ENCODE assay signal across 24 mouse cellular contexts in the genomic region with DNA sequence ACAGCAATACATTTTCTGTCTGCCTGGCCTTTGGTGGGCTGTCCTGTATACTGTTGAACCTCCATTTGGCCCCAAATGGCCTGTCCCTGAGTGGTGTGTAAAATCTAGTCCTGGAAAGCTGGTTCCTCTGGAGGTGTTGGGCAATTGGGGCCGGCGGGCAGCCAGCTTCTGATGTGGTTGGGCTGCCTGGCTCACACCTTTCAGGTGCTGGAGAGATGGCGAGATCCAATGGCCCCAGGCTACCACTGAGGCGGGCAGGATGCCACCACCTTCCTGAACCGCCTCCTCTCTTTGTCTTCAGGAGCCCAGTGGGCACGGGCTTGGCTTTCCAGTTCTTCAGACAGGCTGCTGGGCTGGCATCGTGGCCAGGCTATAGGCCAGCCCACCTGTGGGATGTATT.
"Had no signal": no experiment of that assay in that cellular context is flagged by ENCODE, and none has a peak within 500 bp of the region (broad histone marks: within the 10 kb centered on the region; RNA-seq: fewer than 3 reads in every experiment).

No protein-coding gene starts in this region.

- H3K9ac ChIP-seq: heart, embryonic 12.5 days; hindbrain, embryonic 13.5 days; hindbrain, embryonic 15.5 days; kidney, embryonic 15.5 days; limb, embryonic 13.5 days; limb, embryonic 15.5 days; liver, embryonic 12.5 days had no signal

- H3K27ac ChIP-seq: gastrocnemius, adult 2 months; heart, embryonic 10.5 days; hindbrain, embryonic 13.5 days; hindbrain, embryonic 15.5 days; hindbrain, postnatal 0 days; kidney, embryonic 15.5 days; kidney, postnatal 0 days; limb, embryonic 13.5 days; limb, embryonic 15.5 days; liver, embryonic 12.5 days had no signal

- H3K4me2 ChIP-seq: heart, embryonic 12.5 days; hindbrain, embryonic 13.5 days; hindbrain, embryonic 15.5 days; kidney, embryonic 15.5 days; limb, embryonic 13.5 days; limb, embryonic 15.5 days; liver, embryonic 12.5 days had no signal

- H3K9me3 ChIP-seq: heart, embryonic 10.5 days; heart, embryonic 12.5 days; hindbrain, embryonic 13.5 days; hindbrain, embryonic 15.5 days; kidney, embryonic 15.5 days; limb, embryonic 13.5 days; limb, embryonic 15.5 days; liver, embryonic 12.5 days had no signal

- H3K4me3 ChIP-seq: gastrocnemius, adult 2 months; heart, embryonic 10.5 days; heart, embryonic 12.5 days; hindbrain, embryonic 13.5 days; hindbrain, embryonic 15.5 days; kidney, embryonic 15.5 days; limb, embryonic 13.5 days; limb, embryonic 15.5 days; liver, embryonic 12.5 days had no signal

- H3K27me3 ChIP-seq: heart, embryonic 12.5 days; hindbrain, embryonic 15.5 days; kidney, embryonic 15.5 days; limb, embryonic 13.5 days; limb, embryonic 15.5 days; liver, embryonic 12.5 days had no signal

- ATAC-seq: hindbrain, postnatal 0 days; intestine, embryonic 16.5 days; liver, embryonic 12.5 days had no signal

- DNase-seq: gastrocnemius, adult 2 months; gastrocnemius, postnatal 10 days; gastrocnemius, postnatal 25 days; heart, adult 18-20 months; heart, postnatal 10 days; kidney, adult 11 months; kidney, adult 2 months; kidney, adult 9 months; kidney, postnatal 14 days; kidney, postnatal 36 days; layer of hippocampus, adult 9-11 months; layer of hippocampus, postnatal 36 days; left cerebral cortex, postnatal 4 days had no signal

- H3K36me3 ChIP-seq: heart, embryonic 12.5 days; hindbrain, embryonic 13.5 days; hindbrain, embryonic 15.5 days; kidney, embryonic 15.5 days; limb, embryonic 15.5 days; liver, embryonic 12.5 days had no signal
